Mouse (Mus musculus): ENCODE data around the gene Npas2.

- TF ChIP-seq CTCF (IDR thresholded peaks at IDR 0.05; ENCODE audit: insufficient read depth, low read depth, low read length) (no peak), POLR2A (IDR thresholded peaks at IDR 0.05; ENCODE audit: insufficient read depth, low read depth, low read length) (no peak)
These were observed 116.0 kb downstream of the Npas2 start for GRCm38 (mm10) chr1:39309548-39309947.
